Mouse (Mus musculus) right cerebral cortex, postnatal 14 days (tissue): ENCODE results near the gene Synj2.

Source experiments
- DNase-seq: peaks from one replicate; pipeline ENCODE4 v3.0.0; 2022

Gene Synj2

DNA sequence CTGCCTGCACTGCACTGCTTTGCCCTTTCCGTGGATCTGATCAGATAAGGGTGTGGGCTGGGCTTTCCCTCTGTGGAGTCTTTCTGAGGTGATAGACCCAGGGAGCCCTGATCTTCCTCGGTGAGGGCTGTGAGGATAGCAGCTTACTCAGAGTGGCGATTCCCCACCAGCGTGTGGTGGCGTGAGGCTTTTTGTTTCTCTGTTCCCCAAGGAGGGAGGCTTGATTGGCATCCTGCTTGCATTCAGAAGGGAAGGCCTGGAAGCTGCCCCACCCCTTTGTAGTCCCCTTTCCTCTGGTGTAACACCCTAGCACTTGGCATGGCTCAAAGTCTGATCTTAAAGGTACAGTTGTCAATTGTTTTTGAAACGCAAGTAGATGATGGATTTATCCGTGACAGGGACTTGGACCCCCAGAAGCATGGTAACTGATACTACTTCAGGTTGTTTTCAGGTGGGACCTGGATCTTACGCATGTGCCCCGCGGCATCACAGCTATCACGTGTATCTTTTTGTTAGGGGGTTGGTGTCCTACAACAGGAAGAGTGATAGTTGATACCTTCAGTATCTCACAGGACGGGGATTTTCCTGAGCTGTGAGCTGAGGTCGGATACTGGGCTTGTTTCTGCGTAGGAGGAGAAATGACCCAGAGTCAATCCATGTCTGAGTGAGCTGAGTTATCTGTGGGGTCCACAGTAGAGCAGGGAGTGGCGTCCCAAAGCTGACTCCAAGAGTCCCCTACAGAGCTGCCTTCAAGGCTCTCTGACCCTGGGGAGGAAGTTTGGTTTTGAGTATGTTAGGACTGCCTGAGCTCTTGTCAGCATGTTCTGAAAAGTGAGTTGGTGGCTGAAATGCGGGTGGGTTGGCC lies 36.2 kb downstream of the Synj2 start:
- DNase-seq: no peak

DNA sequence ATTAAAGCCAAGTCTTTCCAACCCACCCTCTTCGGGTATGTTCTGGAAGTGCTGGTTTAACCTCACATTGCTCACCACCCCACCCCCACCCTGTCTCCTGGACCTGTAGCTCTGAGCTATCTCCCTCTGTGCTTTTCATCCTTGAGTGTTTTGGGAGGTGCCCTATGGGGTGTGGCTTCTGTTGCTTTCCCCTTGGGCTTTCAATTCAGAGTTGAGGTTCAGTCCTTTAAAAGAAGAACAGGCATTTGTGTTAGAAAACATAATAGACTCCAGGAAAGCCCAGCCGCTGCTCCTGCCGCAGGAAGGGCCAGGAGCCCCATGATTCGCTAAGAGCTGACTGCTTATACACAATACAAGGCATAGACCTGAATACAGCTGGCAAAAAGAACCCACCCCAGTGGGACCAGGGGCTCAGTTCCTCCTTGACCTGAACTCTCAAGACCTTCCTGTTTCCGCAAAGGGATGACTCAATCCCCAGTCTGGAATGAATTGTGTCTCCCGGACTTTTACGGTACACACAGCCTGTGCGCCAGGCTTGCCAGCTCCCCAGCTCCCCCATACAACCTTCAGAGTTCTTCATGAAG lies 36.9 kb downstream of the Synj2 start:
- DNase-seq: no peak

DNA sequence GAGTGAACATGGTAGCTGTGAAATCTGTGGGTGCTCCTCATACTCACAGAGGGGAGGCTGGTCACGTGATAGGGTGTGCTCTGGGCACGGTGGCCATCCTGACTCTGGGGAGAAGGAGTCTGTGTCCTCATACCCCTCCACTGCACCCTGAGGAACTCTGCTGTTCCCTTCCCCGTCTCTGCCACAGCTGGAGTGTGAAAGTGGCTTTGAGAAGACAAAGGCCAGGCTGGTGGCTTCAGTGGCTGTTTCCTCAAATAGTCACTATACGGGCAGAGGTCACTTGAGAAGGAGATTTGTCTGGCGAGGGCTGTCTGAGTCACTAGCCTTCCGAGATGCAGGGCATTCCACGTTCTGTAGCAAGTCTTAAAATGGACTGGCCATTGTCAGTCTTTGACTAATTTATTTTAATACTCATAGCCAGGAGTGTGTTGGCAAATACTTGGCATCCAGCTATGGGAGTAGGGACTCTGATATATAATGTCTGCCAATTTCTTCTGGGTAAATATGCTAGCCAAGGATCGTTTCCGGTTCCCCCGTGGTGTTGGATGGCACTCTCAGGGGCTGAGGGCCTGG lies 37.5 kb downstream of the Synj2 start:
- DNase-seq: no peak

DNA sequence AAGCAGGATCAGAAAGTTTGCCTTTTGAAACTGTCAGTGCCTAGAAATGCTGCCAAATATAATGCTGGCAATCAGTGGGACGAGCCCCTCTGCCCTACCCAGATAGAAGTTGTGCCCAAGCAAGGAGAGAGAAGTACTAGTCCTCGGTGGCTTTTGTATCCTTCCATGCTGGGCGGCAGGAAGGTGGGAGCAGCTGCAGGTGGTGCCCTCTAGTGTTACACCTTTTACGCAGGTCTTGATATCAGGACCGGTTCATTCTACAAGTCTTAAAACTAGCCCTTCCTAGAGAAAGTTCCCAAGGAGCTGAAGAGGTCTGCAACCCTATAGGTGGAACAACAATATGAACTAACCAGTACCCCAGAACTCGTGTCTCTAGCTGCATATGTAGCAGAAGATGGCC lies 39.8 kb downstream of the Synj2 start:
- DNase-seq: no peak

DNA sequence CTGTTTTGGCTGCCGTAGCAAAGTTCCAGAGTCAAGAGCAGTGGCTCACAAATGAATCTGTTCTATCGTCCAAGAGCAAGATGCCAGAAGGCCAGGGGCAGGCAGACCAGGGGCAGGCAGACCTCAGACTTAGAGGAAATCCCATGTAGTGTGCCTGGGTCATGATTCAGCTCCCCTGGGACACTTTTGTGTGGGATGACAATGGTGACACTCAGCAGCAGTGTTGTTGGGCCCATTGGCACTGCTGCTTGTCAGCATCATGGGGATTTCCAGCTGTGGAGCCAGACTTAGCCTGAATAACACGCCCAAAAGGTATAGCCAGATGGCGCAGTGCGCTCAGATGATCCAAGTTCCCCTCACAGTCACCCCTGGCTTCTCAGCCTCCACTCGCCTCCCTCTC lies 42.1 kb downstream of the Synj2 start:
- DNase-seq: no peak

DNA sequence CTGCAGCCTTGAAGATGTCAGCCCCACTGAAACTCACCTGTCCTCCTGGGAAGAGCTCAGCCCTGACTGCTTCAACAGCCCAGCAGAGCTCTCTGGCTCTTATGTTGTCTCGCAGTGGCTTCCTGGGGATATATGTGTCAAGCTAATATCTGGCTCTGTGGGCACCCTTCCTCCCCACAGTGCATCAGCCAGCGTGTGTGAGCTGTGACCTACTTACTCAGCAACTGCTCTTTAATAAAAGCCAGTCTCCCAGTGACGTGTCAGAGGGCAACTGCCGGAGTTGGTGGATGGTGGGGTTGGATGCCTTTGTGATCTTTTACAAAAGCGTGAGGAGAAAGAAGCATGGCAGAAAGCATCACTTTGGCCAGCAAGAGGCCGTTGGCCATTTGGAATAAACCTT lies 42.8 kb downstream of the Synj2 start:
- no peak for DNase-seq

DNA sequence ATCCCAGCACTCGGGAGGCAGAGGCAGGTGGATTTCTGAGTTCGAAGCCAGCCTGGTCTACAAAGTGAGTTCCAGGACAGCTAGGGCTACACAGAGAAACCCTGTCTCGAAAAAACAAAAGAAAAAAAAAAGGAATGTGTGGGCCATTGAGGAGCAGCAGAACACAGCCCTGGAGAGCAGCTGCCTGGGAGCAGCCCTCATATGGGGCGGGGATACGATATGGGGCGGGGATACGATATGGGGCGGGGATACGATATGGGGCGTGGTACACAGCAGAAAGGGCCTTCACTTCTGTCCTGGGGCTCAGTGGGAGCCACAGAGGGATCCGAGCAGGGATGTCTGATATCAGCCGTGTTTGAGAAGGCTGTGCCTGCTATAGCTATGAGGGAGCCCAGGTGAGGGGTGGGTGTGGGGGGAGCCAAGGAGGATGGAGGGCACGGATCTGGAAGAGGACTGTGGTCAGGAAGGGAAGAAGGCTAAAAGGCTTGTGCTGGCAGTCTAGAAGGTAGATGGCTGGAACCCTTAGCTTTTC lies 43.7 kb downstream of the Synj2 start:
- DNase-seq: no peak

DNA sequence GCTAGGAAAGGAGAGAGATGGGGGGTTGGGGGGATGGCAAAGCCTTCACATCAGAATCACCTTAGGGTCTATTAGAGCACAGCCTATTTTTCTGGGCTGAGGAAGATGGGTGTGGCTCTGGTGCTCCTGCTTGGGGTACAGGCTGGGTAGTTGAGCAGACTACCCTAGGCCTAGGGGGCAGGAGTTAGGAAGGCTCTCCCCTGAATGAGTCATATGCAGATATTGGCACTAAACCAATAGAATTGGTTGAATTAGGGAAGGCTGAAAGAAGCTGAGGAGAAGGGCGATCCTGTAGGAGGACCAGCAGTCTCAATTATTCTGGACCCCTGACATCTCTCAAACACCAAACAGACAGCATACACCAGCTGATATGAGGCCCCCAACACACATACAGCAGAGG lies 44.2 kb downstream of the Synj2 start:
- DNase-seq: no peak

DNA sequence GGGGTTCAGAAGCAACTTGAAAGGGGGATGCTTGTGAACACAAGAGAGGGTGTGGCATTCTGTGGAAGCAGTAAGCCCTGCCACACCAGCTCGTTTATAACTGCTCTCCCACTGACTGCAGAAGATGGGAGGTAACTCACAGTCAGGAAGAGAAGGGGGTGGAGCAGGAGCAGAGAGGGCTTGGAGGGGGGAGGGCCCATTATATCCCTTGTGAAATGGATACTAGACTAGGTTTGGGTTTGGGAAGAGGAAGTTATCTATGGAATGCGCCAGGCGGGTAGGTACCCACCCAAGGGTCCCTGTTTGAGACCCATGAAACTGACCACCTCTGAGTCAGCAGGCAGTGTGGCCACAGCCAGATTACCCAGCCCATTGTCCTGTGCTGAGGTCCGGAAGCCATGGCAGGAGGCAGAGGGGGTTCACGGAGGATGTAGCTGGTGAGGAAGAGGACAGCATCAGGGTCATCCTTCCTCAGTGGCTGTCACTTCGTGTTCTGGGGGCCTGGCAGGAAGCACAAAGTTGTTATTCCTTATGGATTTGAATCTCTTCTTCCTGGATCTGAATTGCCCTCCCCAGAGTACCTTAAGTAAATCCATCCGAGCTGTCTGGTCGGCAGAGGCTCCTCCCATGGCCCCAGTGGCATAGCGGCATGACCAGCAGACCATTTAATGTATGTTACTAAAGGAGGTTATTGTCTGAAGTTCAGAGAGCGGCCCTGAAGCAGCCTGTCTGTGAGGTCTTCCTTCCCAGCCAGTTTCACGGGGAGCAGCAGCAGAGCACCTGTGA lies 46.4 kb downstream of the Synj2 start:
- DNase-seq: no peak

DNA sequence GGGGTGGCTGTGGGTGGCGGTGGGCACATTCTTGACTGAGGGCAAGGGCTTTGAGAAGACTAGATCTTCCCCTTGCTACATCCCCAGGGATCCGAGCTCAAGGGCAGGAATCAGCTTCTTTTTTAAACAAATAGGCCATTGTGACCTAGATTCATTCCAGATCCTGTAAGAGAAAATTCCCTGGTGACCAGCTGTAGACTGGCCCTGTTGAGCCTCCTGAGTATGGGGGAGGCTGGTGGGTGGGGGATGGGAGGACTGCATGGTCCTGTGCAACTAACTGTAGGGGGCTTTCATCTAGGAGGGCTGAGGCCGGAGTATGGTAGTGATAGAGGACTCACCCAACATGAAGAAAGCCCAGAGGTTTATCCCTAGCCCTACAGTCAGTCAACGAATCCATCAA lies 47.0 kb downstream of the Synj2 start:
- no peak for DNase-seq

DNA sequence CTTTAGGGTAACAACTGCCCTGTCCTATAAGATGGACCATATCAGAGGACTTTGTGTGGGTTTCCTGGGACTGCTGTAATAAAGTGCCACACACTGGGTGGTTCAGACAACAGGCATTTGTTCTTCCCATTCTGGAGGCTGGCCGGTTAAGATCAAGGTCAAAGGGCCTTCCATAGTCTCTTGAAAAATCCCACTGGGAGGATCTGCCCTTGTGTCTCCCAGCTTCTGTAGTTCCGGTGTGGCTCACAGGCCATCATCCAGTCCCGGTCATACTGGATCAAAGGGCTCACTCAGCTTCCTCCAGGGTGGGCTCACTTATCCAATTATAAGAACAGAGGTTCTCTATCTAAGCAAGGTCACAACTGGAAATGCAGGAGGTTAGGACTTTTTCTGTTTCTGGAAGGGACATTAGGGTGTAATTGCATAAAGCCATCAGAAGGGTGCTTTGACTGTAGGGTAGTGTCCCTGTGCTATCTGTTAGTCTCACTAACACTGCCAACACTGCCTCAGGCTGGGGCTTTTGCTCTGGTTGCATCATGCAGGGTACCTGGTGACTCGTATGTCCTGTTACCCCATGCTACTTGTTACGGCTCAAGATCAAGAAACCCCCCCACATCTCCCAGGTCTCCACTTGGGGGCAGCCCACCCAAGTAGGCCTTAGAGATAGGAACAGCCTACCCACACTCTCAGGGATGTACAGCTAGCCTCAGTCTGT lies 51.9 kb downstream of the Synj2 start:
- no peak for DNase-seq

DNA sequence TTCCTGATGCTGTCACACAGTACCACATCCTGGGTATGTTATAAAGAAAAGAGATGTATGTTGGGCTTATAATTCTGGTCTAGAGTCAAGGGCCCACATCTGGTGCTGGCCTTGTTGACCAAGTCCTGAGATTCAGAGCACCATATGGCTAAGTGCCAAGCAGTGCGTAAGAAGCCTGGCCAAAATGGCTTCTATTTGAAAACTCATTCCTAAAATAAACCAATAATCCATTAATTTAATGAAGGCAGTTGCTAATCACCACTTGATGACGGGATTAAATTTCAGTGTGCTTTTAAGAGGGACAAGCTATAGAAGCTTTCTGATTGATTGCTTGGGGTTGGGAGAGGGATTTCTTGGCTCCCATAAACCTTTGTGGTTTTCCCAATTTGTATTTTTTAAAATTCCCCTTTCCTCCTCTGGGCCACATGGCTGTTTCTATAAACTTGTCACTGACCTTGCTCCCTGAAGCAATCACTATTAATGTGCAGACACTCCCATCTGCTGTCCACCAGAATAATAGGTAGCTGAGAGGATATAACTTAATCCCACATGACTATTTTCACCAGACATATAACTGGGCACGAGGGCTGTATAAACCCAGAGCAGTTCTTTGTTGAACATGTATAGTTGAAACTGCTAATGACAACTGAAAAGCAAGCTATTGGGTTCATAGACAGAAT lies 52.6 kb downstream of the Synj2 start:
- DNase-seq: no peak

DNA sequence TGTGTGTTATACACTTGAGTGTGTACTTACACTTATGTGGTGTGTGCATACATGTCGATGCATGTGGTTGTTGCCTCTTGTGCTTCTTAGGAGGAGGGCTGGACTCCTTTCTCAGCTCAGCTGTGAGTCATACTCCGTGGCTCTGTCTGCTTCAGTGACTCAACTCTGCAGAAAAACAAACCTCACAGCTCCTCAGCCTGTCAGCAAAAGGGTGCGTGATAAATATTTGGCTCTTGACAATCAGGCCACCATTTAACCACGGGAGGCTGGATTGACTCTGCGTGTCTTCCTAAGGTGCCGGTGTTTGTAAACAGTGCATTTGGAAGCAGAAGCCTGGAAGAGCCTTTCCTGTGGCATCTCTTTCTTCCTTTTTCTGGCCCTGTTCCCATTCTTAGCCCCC lies 53.5 kb downstream of the Synj2 start:
- no peak for DNase-seq

DNA sequence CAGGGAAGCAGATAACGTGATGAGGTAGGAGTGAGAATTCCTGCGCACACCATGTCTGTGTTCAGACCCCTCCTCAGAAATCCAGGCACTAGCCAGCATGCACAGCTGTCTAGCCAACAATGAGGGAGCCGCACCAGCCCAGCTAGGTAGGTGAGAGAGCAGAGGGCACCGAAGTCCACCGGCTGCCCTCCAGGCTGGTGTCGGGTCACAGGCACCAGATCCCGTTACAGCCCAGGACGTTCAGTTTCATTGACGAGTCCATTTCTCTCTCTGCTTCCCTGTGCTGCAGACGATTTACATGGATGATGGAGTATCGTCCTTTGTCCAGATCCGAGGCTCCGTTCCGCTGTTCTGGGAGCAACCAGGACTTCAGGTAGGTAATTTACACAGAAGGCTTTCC lies 55.5 kb downstream of the Synj2 start:
- DNase-seq: no peak

DNA sequence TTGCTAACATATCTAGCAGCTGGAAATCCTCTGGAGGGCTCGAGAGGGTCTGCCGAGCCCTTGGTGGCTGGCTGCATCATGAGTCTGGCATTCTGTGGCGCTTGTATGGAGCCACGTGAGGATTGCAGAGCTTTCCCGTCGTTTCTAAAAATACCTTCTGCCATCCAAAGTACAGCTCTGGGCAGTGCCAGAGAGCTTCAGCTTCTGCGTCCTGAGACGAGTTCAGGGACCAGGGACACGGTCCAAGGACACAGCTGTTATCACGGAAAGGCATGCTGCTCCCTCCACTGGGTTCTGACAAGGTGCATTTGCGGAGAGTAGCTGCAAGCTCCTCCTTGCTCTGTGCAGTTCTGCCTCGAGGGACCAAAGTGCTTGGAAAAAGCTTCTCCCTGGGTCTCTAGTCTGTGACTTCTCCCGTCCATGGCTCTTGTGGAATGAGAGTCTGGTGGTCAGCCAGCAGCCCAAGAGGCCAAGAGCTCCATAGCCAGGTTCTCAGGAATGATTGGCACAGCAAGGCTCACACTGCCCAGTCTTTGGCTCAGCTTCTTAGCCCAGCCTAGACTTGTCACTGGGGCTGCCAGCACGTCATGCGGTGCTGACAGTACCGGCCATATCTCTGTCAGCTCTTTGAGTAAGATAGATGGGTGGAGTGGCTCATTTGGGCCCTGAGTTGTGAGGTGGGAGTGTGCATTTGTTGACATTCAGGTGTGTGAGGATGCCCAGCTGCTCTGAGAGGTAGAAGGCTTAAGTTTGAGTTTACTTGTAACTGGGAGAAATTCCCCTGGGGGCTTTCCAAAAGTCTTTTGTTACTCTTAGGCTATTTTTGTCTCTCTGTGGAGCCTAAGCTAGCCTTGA lies 56.5 kb downstream of the Synj2 start:
- no peak for DNase-seq

DNA sequence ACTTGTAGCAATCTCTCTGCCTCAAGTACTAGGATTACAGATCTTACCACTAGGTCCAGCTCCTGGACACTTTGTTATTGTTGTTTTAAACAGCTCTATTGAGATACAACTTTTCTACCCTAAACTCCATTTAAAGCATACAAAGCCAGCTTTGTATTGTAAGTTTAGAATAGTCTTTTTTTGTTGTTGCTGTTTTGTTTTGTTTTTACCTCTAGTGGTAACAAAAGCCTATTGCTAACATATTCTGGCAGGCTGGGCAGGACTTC lies 57.1 kb downstream of the Synj2 start:
- DNase-seq: no peak

DNA sequence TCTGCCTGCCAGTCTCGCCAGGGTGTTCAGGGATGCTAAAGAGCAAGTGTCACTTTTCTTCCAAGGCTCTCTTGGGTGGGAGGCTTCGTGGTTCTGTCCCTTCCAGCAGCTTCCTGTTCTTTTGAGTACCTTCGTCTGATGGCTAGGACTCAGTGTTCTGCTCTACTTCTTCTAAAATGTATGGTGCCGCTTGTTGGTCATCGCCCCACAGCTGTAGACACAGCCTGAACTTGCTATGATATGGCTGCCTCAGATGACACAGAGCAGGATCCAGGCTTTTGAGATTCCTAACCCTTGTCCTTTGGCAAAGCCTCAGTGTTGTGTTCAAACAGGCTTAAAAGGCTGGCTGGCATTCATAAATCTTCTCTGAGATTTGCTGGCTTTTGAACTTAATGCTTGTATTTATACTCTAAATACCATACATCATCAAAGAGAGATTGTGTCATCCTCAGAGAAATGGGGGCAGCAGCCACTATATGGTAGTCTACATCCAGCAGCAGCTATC lies 58.0 kb downstream of the Synj2 start:
- DNase-seq: no peak

DNA sequence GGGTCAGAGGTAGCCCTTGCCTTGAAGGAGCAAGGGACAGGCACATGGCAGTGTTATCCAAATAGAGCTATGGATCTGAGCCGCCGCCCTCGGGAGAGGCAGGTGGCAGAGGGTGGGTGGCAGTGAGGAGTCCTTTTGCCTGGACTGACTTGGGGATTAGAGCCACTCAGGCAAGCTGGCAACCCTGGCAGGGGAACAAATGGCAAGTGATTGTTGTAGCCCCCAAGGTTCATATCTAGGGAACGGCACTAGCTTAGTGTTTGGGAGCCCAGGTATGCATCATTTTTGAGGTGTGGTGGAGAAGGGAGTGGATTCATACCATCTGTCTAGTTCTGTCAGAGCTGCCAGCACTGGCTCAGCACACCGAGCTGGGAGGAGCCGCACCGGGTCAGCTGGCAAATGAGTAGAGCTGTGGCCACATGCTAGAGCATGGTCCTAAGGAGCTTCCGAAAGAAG lies 59.8 kb downstream of the Synj2 start:
- DNase-seq: no peak

DNA sequence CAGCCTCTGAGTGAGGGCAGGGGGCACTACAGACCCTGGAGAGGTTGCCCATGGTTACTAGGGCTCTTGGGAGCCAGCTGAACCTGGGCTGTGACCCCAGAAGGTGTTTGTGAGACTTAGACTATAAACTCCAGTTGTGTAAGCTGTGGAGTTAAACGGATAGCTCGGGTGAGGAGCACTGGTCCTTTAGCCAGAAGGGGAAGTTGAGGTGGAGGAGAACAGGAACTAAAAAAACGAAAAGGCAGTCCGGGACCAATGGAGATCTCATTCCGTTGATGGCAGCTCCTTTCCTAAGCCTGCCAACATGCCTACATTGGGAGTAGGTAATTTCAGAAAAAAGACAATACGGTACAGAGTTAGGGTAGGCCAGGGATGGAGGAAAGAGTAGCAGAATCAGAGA lies 60.3 kb downstream of the Synj2 start:
- DNase-seq: no peak

DNA sequence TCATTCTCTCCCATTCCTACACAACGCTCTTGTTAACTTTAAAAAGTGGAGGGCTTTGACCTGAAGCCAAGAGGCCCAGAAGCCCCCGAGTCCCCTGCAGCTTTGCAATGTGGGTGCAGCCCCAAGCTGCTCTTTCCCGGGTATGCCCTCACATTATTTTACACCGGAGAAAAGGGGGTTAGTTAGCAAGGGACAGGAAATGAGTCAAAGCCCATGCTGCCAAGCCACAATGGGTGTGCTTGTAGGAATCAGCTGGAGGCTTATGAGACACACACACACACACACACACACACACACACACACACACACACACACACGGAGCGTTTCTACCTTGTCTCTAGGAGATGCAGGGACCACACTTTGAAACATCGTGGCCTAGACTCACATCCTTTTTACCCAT lies 60.8 kb downstream of the Synj2 start:
- no peak for DNase-seq

DNA sequence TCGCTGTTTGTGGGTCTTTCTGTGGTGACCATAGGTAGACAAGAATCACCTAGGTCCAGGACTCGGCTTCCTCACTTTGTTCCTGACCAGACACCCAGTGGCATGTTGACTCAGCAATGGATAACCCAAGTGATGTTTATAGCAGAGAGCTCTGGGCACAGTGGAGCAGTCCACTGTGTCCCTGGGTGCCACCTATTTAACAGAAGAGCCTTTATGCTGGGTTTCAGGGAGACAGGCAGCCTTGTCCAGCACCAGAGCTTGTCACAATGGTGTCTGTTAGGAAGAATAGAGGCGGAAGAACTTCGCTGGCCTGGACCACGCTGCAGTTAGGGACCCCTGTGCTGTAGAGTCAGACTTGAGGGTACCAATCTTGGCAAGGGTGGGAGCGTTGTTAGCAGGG lies 61.5 kb downstream of the Synj2 start:
- no peak for DNase-seq
